In the genomic region with DNA sequence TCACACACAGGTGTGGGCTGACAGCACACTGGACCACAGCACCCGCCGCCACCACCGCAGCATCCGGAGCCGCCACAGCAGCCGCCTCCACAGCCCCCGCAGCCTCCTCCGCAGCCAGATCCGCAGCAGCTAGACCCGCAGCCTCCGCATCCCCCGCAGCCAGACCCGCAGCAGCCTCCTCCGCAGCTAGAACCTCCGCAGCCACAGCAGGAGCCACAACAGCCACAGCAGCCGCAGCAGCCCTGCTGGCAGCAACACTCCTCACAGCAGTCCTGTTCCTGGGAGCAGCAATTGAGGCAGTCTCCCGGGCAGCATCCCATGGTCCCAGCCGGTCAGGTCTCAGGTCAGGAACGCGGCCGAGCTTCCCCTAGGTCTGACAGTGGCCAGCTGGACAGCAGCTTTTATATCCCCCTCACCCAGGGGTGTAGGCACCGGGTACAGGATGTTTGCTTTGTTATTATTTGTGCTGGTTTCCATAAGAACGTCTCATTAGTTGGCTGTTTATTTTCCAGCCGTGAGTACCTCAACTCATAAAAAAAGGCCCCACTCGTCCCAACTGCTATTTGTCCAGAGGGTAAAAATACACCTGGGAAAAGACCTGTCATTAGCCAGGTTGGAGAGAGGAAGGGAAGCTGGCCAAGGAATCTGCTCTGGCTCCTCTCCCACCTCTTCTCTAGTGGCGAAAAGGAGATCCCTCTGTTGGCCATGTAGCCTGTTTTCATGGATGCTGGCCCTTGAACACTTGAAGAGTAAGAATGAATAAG, we compare ENCODE assay signal across 11 mouse cellular contexts. TPM values are rescaled to one million over a fixed set of nuclear protein-coding genes. Genes with fewer than 3 reads are reported as not detected.
DNase-seq lines count a peak whose midpoint lies in the region; ATAC-seq and TF ChIP-seq lines count a peak whose summit lies in the region.
"Had no signal": no experiment of that assay in that cellular context is flagged by ENCODE, and none has a peak within 500 bp of the region (broad histone marks: within the 10 kb centered on the region; RNA-seq: fewer than 3 reads in every experiment).

A gene (minus strand): TSS at position 375 of the 764 bp plus-strand sequence.

- peak within 1 kb of the TSS; percentile 1; the same call in 1 of the 2 replicates for H3K4me2 ChIP-seq in intestine, embryonic 14.5 days (ENCODE audit: low read length)
- no peak within 1 kb of the TSS for H3K4me2 ChIP-seq in intestine, postnatal 0 days (replicated peaks; ENCODE audit: low read depth)

- DNase-seq in intestine, embryonic 14.5 days (ENCODE audit: low spot score) = no peak
- peak; percentile 31 for DNase-seq in brain, embryonic 14.5 days (ENCODE audit: low read depth)
- DNase-seq in hindbrain, embryonic 10.5 days (ENCODE audit: low spot score) = peak; percentile 8
- peak; percentile 32 for DNase-seq in lung, postnatal 36 days
- DNase-seq in frontal cortex, postnatal 36 days (ENCODE audit: low spot score in 2 of 2) = no peak
- no peak for DNase-seq in urinary bladder, postnatal 10 days (ENCODE audit: low spot score)

- no peak within 1 kb of the TSS for H3K4me3 ChIP-seq in intestine, embryonic 14.5 days (ENCODE audit: low read depth, low read length)
- no peak within 1 kb of the TSS for H3K4me3 ChIP-seq in intestine, postnatal 0 days (ENCODE audit: low read depth, low read length)
- H3K4me3 ChIP-seq in hindbrain, embryonic 10.5 days = peak within 1 kb of the TSS; percentile 32

- WGBS in intestine, embryonic 14.5 days = 19% methylated on average over 26 of the region's 26 CpGs
- 13% methylated on average over 26 of the region's 26 CpGs for WGBS in intestine, postnatal 0 days
- WGBS in hindbrain, embryonic 10.5 days = 26% methylated on average over 26 of the region's 26 CpGs

- no peak within 1 kb of the TSS for H3K9ac ChIP-seq in intestine, embryonic 14.5 days (ENCODE audit: low read length)
- H3K9ac ChIP-seq in intestine, postnatal 0 days (ENCODE audit: low read depth, low read length) = no peak within 1 kb of the TSS

- ATAC-seq in intestine, embryonic 14.5 days (replicated peaks; ENCODE audit: low FRiP score, low TSS enrichment, low read depth) = no peak
- ATAC-seq in intestine, postnatal 0 days = no peak
- no peak for ATAC-seq in monocyte, adult 5-6 weeks (replicated peaks; ENCODE audit: insufficient number of reproducible peaks, low FRiP score, low TSS enrichment, poor library complexity, severe bottlenecking)

- no peaks in the 10 kb centered on the region for H3K36me3 ChIP-seq in intestine, embryonic 14.5 days (ENCODE audit: control insufficient read depth, insufficient read depth, low read length)
- H3K36me3 ChIP-seq in intestine, postnatal 0 days (ENCODE audit: control insufficient read depth, insufficient read depth) = no peaks in the 10 kb centered on the region
- no peaks in the 10 kb centered on the region for H3K36me3 ChIP-seq in hindbrain, embryonic 10.5 days

- H3K27ac ChIP-seq in intestine, embryonic 14.5 days (ENCODE audit: low read depth) = no peak within 1 kb of the TSS
- no peak within 1 kb of the TSS for H3K27ac ChIP-seq in intestine, postnatal 0 days (ENCODE audit: low read depth, low read length)
- no peak within 1 kb of the TSS for H3K27ac ChIP-seq in hindbrain, embryonic 10.5 days

- no peak for TF ChIP-seq CTCF in intestine, postnatal 0 days (IDR thresholded peaks at IDR 0.05; ENCODE audit: low read depth)
- TF ChIP-seq CTCF in brain, embryonic 14.5 days (IDR thresholded peaks at IDR 0.05; ENCODE audit: borderline replicate concordance, extremely low read depth, insufficient read depth, insufficient read length) = no peak

- no peak for TF ChIP-seq POLR2A in brain, embryonic 14.5 days (IDR thresholded peaks at IDR 0.05; ENCODE audit: borderline replicate concordance, extremely low read depth, insufficient read depth, insufficient read length, poor library complexity, severe bottlenecking)

- peaks cover 3% of the 10 kb centered on the region; the same call in 1 of the 2 replicates for H3K4me1 ChIP-seq in intestine, embryonic 14.5 days (replicated peaks; ENCODE audit: control insufficient read depth, insufficient read depth, low read length)
- H3K4me1 ChIP-seq in intestine, postnatal 0 days (replicated peaks; ENCODE audit: control insufficient read depth, insufficient read depth, low read length) = no peaks in the 10 kb centered on the region
- peaks cover 7% of the 10 kb centered on the region for H3K4me1 ChIP-seq in hindbrain, embryonic 10.5 days (replicated peaks)

- 0 out of 2 replicates have a peak, but pooled peaks cover 6% of the 10 kb centered on the region for H3K27me3 ChIP-seq in intestine, embryonic 14.5 days (replicated peaks; ENCODE audit: control insufficient read depth, insufficient read depth, low read length)
- peaks cover 15% of the 10 kb centered on the region; the same call in 1 of the 2 replicates for H3K27me3 ChIP-seq in intestine, postnatal 0 days (replicated peaks; ENCODE audit: control insufficient read depth, insufficient read depth, low read length)
- peaks cover 24% of the 10 kb centered on the region for H3K27me3 ChIP-seq in hindbrain, embryonic 10.5 days (ENCODE audit: insufficient read depth, poor library complexity, severe bottlenecking)

- H3K9me3 ChIP-seq in intestine, embryonic 14.5 days (ENCODE audit: control insufficient read depth, low read length) = no peaks in the 10 kb centered on the region
- no peaks in the 10 kb centered on the region for H3K9me3 ChIP-seq in intestine, postnatal 0 days (ENCODE audit: control insufficient read depth)
- H3K9me3 ChIP-seq in hindbrain, embryonic 10.5 days = no peaks in the 10 kb centered on the region

RNA-seq across cellular contexts. Expression of the gene that starts here (rescaled TPM):
- not detected in 2 replicates for polyA plus RNA-seq in intestine, embryonic 14.5 days (2014; fragmentation: Nextera tagmentation; extraction: Ambion mirVana)
- polyA plus RNA-seq in intestine, postnatal 0 days (2015; fragmentation: Nextera tagmentation; extraction: Ambion mirVana) = 0.16 TPM in 1 of 2 replicates, not detected in the other
- polyA plus RNA-seq in brain, embryonic 14.5 days (2012; rRNA removed) = 0.19 and 0.27 TPM in 2 replicates
- polyA plus RNA-seq in hindbrain, embryonic 10.5 days (2016; fragmentation: Nextera tagmentation; extraction: Ambion mirVana) = not detected in 2 replicates
- total RNA-seq in monocyte, adult 5-6 weeks (2017) = not detected in 3 replicates
- total RNA-seq: left cerebral cortex, postnatal 25 days had no signal
- polyA plus RNA-seq: heart, embryonic 16.5 days; stomach, embryonic 14.5 days had no signal

Comparison
In these comparisons a context has a peak if more than half of its experiments do, and no peak if none do; other contexts are left out.
1. Peak in DNase-seq in brain, embryonic 14.5 days; RNA of the gene not detected or under 1 TPM.
2. Peak in DNase-seq and H3K4me3 ChIP-seq in hindbrain, embryonic 10.5 days; RNA of the gene not detected or under 1 TPM.